Mouse (Mus musculus): ENCODE results near the gene Rilp. TPM values are rescaled to one million over a fixed set of nuclear protein-coding genes. Genes with fewer than 3 reads are reported as not detected.

The Rilp gene
- total RNA-seq, 2 experiments from 2014 or later, result 3.6 to 4.0 TPM

- peak; percentile 35 to 62 for DNase-seq (ENCODE audit: low spot score in 2 of 2)
Measured at GRCm38 (mm10) chr11:75532340-75533277, 22.7 kb downstream of the Rilp start.

- DNase-seq (ENCODE audit: low spot score in 2 of 2), result no peak
Measured at GRCm38 (mm10) chr11:75533314-75534015, 23.6 kb downstream of the Rilp start.

- no peak for DNase-seq (ENCODE audit: low spot score in 2 of 2)
Measured at GRCm38 (mm10) chr11:75534286-75535033, 24.6 kb downstream of the Rilp start.

GRCm38 (mm10) chr11:75535106-75535795 is 25.4 kb downstream of the Rilp start:
- no peak for DNase-seq (ENCODE audit: low spot score in 2 of 2)

- no peak for DNase-seq (ENCODE audit: low spot score in 2 of 2)
Measured at GRCm38 (mm10) chr11:75536255-75537024, 26.5 kb downstream of the Rilp start.

- DNase-seq (ENCODE audit: low spot score in 2 of 2), result no peak
Measured at GRCm38 (mm10) chr11:75537025-75537414, 27.1 kb downstream of the Rilp start.

- peak in 1 of 2 experiments; percentile 28 for DNase-seq (ENCODE audit: low spot score in 2 of 2)
Measured at GRCm38 (mm10) chr11:75537491-75538183, 27.7 kb downstream of the Rilp start.

- DNase-seq (ENCODE audit: low spot score in 2 of 2), result peak in 1 of 2 experiments; percentile 28
Measured at GRCm38 (mm10) chr11:75538184-75538969, 28.5 kb downstream of the Rilp start.

GRCm38 (mm10) chr11:75538970-75539299 is 29.0 kb downstream of the Rilp start:
- peak in 1 of 2 experiments; percentile 31 for DNase-seq (ENCODE audit: low spot score in 2 of 2)

GRCm38 (mm10) chr11:75540209-75540608 is 30.3 kb downstream of the Rilp start:
- peak in 1 of 2 experiments; percentile 26 for DNase-seq (ENCODE audit: low spot score in 2 of 2)

GRCm38 (mm10) chr11:75540710-75541581 is 31.1 kb downstream of the Rilp start:
- peak; percentile 51 to 60 for DNase-seq (ENCODE audit: low spot score in 2 of 2)

- peak in 1 of 2 experiments; percentile 45 for DNase-seq (ENCODE audit: low spot score in 2 of 2)
Measured at GRCm38 (mm10) chr11:75544713-75545112, 34.8 kb downstream of the Rilp start.

- no peak for DNase-seq (ENCODE audit: low spot score in 2 of 2)
Measured at GRCm38 (mm10) chr11:75546057-75546456, 36.2 kb downstream of the Rilp start.

- peak in 1 of 2 experiments; percentile 14 for DNase-seq (ENCODE audit: low spot score in 2 of 2)
Measured at GRCm38 (mm10) chr11:75549658-75550111, 39.8 kb downstream of the Rilp start.

GRCm38 (mm10) chr11:75550200-75550946 is 40.5 kb downstream of the Rilp start:
- DNase-seq (ENCODE audit: low spot score in 2 of 2), result no peak

GRCm38 (mm10) chr11:75551321-75551720 is 41.4 kb downstream of the Rilp start:
- no peak for DNase-seq (ENCODE audit: low spot score in 2 of 2)

- DNase-seq (ENCODE audit: low spot score in 2 of 2), result no peak
Measured at GRCm38 (mm10) chr11:75551961-75552441, 42.1 kb downstream of the Rilp start.

Data from layer of hippocampus, postnatal 10 days (tissue).